Mouse (Mus musculus): ENCODE data around the gene Rngtt. TPM values are rescaled to one million over a fixed set of nuclear protein-coding genes. Genes with fewer than 3 reads are reported as not detected.
A peak's percentile ranks its signal among the peaks of the same experiment; 100 is the strongest.

Rngtt gene
- polyA plus RNA-seq, 1 experiment from 2014 or later = 16.6 TPM

GRCm38 (mm10) chr4:33393437-33393836 lies 83.3 kb downstream of the Rngtt start:
- Histone ChIP-seq H3K9ac (no peak overlapping the region), H3K9me3 (replicated peaks) (no peaks in the 10 kb centered on the region), H3K4me2 (no peak overlapping the region), H3K36me3 (no peaks in the 10 kb centered on the region), H3K4me1 (replicated peaks) (no peaks in the 10 kb centered on the region), H3K27ac (no peak overlapping the region), H3K27me3 (no peaks in the 10 kb centered on the region), H3K4me3 (no peak overlapping the region)
- 87% methylated on average over 2 of the region's 2 CpGs for WGBS
- ATAC-seq (replicated peaks; ENCODE audit: insufficient number of reproducible peaks, insufficient read depth, low FRiP score, low read depth) = no peak

- Histone ChIP-seq H3K9me3 (replicated peaks) (no peaks in the 10 kb centered on the region), H3K27me3 (no peaks in the 10 kb centered on the region), H3K4me3 (no peak overlapping the region), H3K4me2 (no peak overlapping the region), H3K9ac (no peak overlapping the region), H3K27ac (no peak overlapping the region), H3K4me1 (replicated peaks) (0 out of 2 replicates have a peak, but pooled peaks cover 3% of the 10 kb centered on the region), H3K36me3 (no peaks in the 10 kb centered on the region)
- 51% methylated on average over 3 of the region's 3 CpGs for WGBS
- peak; percentile 58 for ATAC-seq (replicated peaks; ENCODE audit: insufficient number of reproducible peaks, insufficient read depth, low FRiP score, low read depth)
Observed at GRCm38 (mm10) chr4:33396222-33397176, 86.4 kb downstream of the Rngtt start.

- no peak overlapping the region for H3K4me3 ChIP-seq
- ATAC-seq (replicated peaks; ENCODE audit: insufficient number of reproducible peaks, insufficient read depth, low FRiP score, low read depth) = no peak
Observed at GRCm38 (mm10) chr4:33405723-33406293, 95.7 kb downstream of the Rngtt start.

GRCm38 (mm10) chr4:33413791-33414190 lies 103.7 kb downstream of the Rngtt start:
- Histone ChIP-seq H3K4me2 (no peak overlapping the region), H3K4me1 (replicated peaks) (no peaks in the 10 kb centered on the region), H3K36me3 (no peaks in the 10 kb centered on the region), H3K9me3 (replicated peaks) (no peaks in the 10 kb centered on the region), H3K9ac (no peak overlapping the region), H3K27me3 (no peaks in the 10 kb centered on the region), H3K4me3 (no peak overlapping the region), H3K27ac (no peak overlapping the region)
- 79% methylated on average over 4 of the region's 4 CpGs for WGBS
- no peak for ATAC-seq (replicated peaks; ENCODE audit: insufficient number of reproducible peaks, insufficient read depth, low FRiP score, low read depth)

More at GRCm38 (mm10) chr4:33405723-33406293, 95.7 kb downstream of the Rngtt start:
- Histone ChIP-seq H3K27ac (no peak overlapping the region), H3K36me3 (no peaks in the 10 kb centered on the region), H3K27me3 (no peaks in the 10 kb centered on the region), H3K4me2 (no peak overlapping the region), H3K4me1 (replicated peaks) (no peaks in the 10 kb centered on the region), H3K9me3 (replicated peaks) (no peaks in the 10 kb centered on the region), H3K9ac (no peak overlapping the region)
- WGBS = 75% methylated on average over 2 of the region's 2 CpGs

- Histone ChIP-seq H3K27me3 (no peaks in the 10 kb centered on the region), H3K27ac (no peak overlapping the region), H3K4me1 (replicated peaks) (no peaks in the 10 kb centered on the region), H3K4me2 (no peak overlapping the region), H3K9ac (no peak overlapping the region), H3K4me3 (no peak overlapping the region), H3K36me3 (no peaks in the 10 kb centered on the region), H3K9me3 (replicated peaks) (no peaks in the 10 kb centered on the region)
- WGBS = 72% methylated on average over 4 of the region's 4 CpGs
- no peak for ATAC-seq (replicated peaks; ENCODE audit: insufficient number of reproducible peaks, insufficient read depth, low FRiP score, low read depth)
Observed at GRCm38 (mm10) chr4:33414781-33415180, 104.7 kb downstream of the Rngtt start.

- Histone ChIP-seq H3K27me3 (no peaks in the 10 kb centered on the region), H3K9ac (no peak overlapping the region), H3K9me3 (replicated peaks) (no peaks in the 10 kb centered on the region), H3K4me1 (replicated peaks) (no peaks in the 10 kb centered on the region), H3K36me3 (no peaks in the 10 kb centered on the region), H3K4me3 (no peak overlapping the region), H3K4me2 (no peak overlapping the region), H3K27ac (no peak overlapping the region)
- WGBS = 86% methylated on average over 4 of the region's 4 CpGs
- ATAC-seq (replicated peaks; ENCODE audit: insufficient number of reproducible peaks, insufficient read depth, low FRiP score, low read depth) = no peak
Observed at GRCm38 (mm10) chr4:33417391-33417790, 107.3 kb downstream of the Rngtt start.

GRCm38 (mm10) chr4:33419644-33420043 lies 109.5 kb downstream of the Rngtt start:
- WGBS = 95% methylated on average over 1 of the region's 1 CpGs
- no peak for ATAC-seq (replicated peaks; ENCODE audit: insufficient number of reproducible peaks, insufficient read depth, low FRiP score, low read depth)

GRCm38 (mm10) chr4:33428856-33429255 lies 118.7 kb downstream of the Rngtt start:
- Histone ChIP-seq H3K4me3 (no peak overlapping the region), H3K4me2 (no peak overlapping the region), H3K36me3 (no peaks in the 10 kb centered on the region), H3K9ac (no peak overlapping the region), H3K27ac (no peak overlapping the region), H3K27me3 (no peaks in the 10 kb centered on the region), H3K9me3 (replicated peaks) (no peaks in the 10 kb centered on the region), H3K4me1 (replicated peaks) (no peaks in the 10 kb centered on the region)
- ATAC-seq (replicated peaks; ENCODE audit: insufficient number of reproducible peaks, insufficient read depth, low FRiP score, low read depth) = no peak
- WGBS = 50% methylated on average over 4 of the region's 4 CpGs

More at GRCm38 (mm10) chr4:33419644-33420043, 109.5 kb downstream of the Rngtt start:
- Histone ChIP-seq H3K4me3 (no peak overlapping the region), H3K4me2 (no peak overlapping the region), H3K4me1 (replicated peaks) (no peaks in the 10 kb centered on the region), H3K27me3 (no peaks in the 10 kb centered on the region), H3K36me3 (no peaks in the 10 kb centered on the region), H3K9ac (no peak overlapping the region), H3K9me3 (replicated peaks) (no peaks in the 10 kb centered on the region), H3K27ac (no peak overlapping the region)

GRCm38 (mm10) chr4:33441864-33442263 lies 131.8 kb downstream of the Rngtt start:
- no peaks in the 10 kb centered on the region for H3K36me3 ChIP-seq
- H3K9ac ChIP-seq = no peak overlapping the region
- no peaks in the 10 kb centered on the region for H3K27me3 ChIP-seq
- 76% methylated on average over 6 of the region's 6 CpGs for WGBS
- H3K4me1 ChIP-seq (replicated peaks) = no peaks in the 10 kb centered on the region
- H3K4me3 ChIP-seq = no peak overlapping the region
- ATAC-seq (replicated peaks; ENCODE audit: insufficient number of reproducible peaks, insufficient read depth, low FRiP score, low read depth) = no peak
- no peak overlapping the region for H3K4me2 ChIP-seq
- H3K27ac ChIP-seq = no peak overlapping the region
- H3K9me3 ChIP-seq (replicated peaks) = no peaks in the 10 kb centered on the region

GRCm38 (mm10) chr4:33446265-33446664 lies 136.2 kb downstream of the Rngtt start:
- no peaks in the 10 kb centered on the region for H3K36me3 ChIP-seq
- no peak for ATAC-seq (replicated peaks; ENCODE audit: insufficient number of reproducible peaks, insufficient read depth, low FRiP score, low read depth)
- no peaks in the 10 kb centered on the region for H3K27me3 ChIP-seq
- no peak overlapping the region for H3K9ac ChIP-seq
- no peaks in the 10 kb centered on the region for H3K4me1 ChIP-seq (replicated peaks)
- H3K4me2 ChIP-seq = no peak overlapping the region
- no peaks in the 10 kb centered on the region for H3K9me3 ChIP-seq (replicated peaks)
- no peak overlapping the region for H3K27ac ChIP-seq
- WGBS = 93% methylated on average over 3 of the region's 3 CpGs
- no peak overlapping the region for H3K4me3 ChIP-seq

- Histone ChIP-seq H3K4me2 (no peak overlapping the region), H3K36me3 (no peaks in the 10 kb centered on the region), H3K27ac (no peak overlapping the region), H3K4me3 (no peak overlapping the region), H3K9ac (no peak overlapping the region), H3K9me3 (replicated peaks) (no peaks in the 10 kb centered on the region), H3K27me3 (no peaks in the 10 kb centered on the region), H3K4me1 (replicated peaks) (no peaks in the 10 kb centered on the region)
- WGBS = 88% methylated on average over 3 of the region's 3 CpGs
- ATAC-seq (replicated peaks; ENCODE audit: insufficient number of reproducible peaks, insufficient read depth, low FRiP score, low read depth) = no peak
Observed at GRCm38 (mm10) chr4:33446881-33447280, 136.8 kb downstream of the Rngtt start.

All from heart, embryonic 15.5 days (tissue).